10 mouse cellular contexts compared by ENCODE assay signal in the genomic region with DNA sequence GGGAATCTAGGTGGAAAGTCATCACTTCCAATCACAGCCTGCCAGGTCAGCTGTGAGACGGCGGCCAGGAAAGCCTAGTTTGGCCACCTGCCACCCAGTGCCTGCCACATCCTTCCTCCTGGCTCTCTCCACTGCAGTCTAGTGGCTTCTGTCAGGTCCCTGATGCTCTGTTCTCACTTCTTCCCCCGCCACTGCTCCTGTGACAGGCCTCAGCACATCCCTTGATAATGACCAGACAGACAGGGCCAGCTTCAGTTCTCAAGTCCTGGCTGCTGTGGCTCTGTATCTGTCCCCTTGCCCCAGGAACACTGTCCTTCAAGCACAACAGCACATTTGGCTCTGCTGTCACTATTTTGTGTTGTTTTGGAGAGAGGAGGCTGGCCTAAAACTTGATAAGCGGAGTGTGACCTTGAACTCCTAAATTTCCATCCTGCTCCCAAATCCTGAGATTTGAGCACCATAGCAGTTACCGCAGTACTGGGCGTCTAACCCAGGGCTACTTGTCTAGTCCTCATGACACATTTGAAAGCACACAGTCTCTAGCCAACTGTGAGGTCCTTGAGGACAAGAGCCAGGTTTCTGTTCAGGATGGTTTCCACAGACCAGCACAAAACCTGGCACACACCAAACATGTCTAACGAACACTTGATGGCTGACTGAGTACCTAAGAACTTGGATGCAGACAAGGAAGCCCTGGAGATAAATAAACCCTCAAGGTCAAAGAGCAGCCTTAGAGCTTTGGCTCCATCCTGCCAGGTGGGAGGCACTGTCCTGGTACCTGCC.
DNase-seq lines count a peak whose midpoint lies in the region; ATAC-seq and TF ChIP-seq lines count a peak whose summit lies in the region.
"Had no signal": no experiment of that assay in that cellular context is flagged by ENCODE, and none has a peak within 500 bp of the region (broad histone marks: within the 10 kb centered on the region; RNA-seq: fewer than 3 reads in every experiment).

No protein-coding gene starts in this region.

- no peak for TF ChIP-seq CTCF in heart, postnatal 0 days (IDR thresholded peaks at IDR 0.05; ENCODE audit: low read depth)
- TF ChIP-seq CTCF in olfactory bulb, adult 2 months (IDR thresholded peaks at IDR 0.05; ENCODE audit: insufficient read depth, low read depth, low read length): no peak

- H3K9ac ChIP-seq in heart, postnatal 0 days (replicated peaks; ENCODE audit: low read depth, low read length): no peak overlapping the region
- H3K9ac ChIP-seq in midbrain, embryonic 11.5 days (ENCODE audit: low read length): no peak overlapping the region
- H3K9ac ChIP-seq: limb, embryonic 15.5 days; stomach, embryonic 15.5 days had no signal

- WGBS in heart, postnatal 0 days: 29% methylated on average over 7 of the region's 7 CpGs
- WGBS in olfactory bulb, adult 2 months: 58% methylated on average over 7 of the region's 7 CpGs
- WGBS in midbrain, embryonic 11.5 days: 88% methylated on average over 7 of the region's 7 CpGs

- peak overlapping the region; percentile 70 for H3K27ac ChIP-seq in heart, postnatal 0 days (ENCODE audit: low read depth)
- peak overlapping the region; percentile 62 for H3K27ac ChIP-seq in olfactory bulb, adult 2 months (ENCODE audit: insufficient read depth, low read depth, low read length)
- H3K27ac ChIP-seq in midbrain, embryonic 11.5 days (ENCODE audit: low read depth, low read length): no peak overlapping the region

- H3K27me3 ChIP-seq in heart, postnatal 0 days (ENCODE audit: control insufficient read depth, insufficient read depth, low read length): no peaks in the 10 kb centered on the region
- H3K27me3 ChIP-seq in midbrain, embryonic 11.5 days (ENCODE audit: control insufficient read depth, insufficient read depth, low read length): no peaks in the 10 kb centered on the region
- H3K27me3 ChIP-seq: limb, embryonic 15.5 days; stomach, embryonic 15.5 days had no signal

- peaks cover 28% of the 10 kb centered on the region for H3K36me3 ChIP-seq in heart, postnatal 0 days (replicated peaks; ENCODE audit: control insufficient read depth, insufficient read depth, low read length)
- 0 out of 2 replicates have a peak, but pooled peaks cover 2% of the 10 kb centered on the region for H3K36me3 ChIP-seq in midbrain, embryonic 11.5 days (ENCODE audit: control insufficient read depth, insufficient read depth, low read length)

- H3K4me3 ChIP-seq in heart, postnatal 0 days (ENCODE audit: low read depth, low read length): no peak overlapping the region
- no peak overlapping the region for H3K4me3 ChIP-seq in olfactory bulb, adult 2 months (ENCODE audit: insufficient read depth, low read depth, low read length)
- no peak overlapping the region for H3K4me3 ChIP-seq in midbrain, embryonic 11.5 days (ENCODE audit: low read depth, low read length)
- H3K4me3 ChIP-seq: limb, embryonic 15.5 days; stomach, embryonic 15.5 days had no signal

- ATAC-seq in heart, postnatal 0 days (ENCODE audit: insufficient read depth, low read depth): peak; percentile 58
- no peak for ATAC-seq in activated CD4-positive, CD25-positive, alpha-beta regulatory T cell, adult 4 months
- no peak for ATAC-seq in midbrain, embryonic 11.5 days (ENCODE audit: low FRiP score)

- no peak for TF ChIP-seq POLR2A in olfactory bulb, adult 2 months (IDR thresholded peaks at IDR 0.05; ENCODE audit: insufficient read depth, low read depth, low read length)

- peaks cover 52% of the 10 kb centered on the region for H3K4me1 ChIP-seq in heart, postnatal 0 days (ENCODE audit: control insufficient read depth, insufficient read depth)
- H3K4me1 ChIP-seq in olfactory bulb, adult 2 months (ENCODE audit: control insufficient read depth, insufficient read depth, low read length): peaks cover 66% of the 10 kb centered on the region
- peaks cover 6% of the 10 kb centered on the region; the same call in 1 of the 2 replicates for H3K4me1 ChIP-seq in midbrain, embryonic 11.5 days (ENCODE audit: control insufficient read depth, insufficient read depth, low read length)

- no peak for TF ChIP-seq EP300 in heart, postnatal 0 days (IDR thresholded peaks at IDR 0.05; ENCODE audit: low read depth)

- no peaks in the 10 kb centered on the region for H3K9me3 ChIP-seq in heart, postnatal 0 days (replicated peaks; ENCODE audit: control insufficient read depth, low read length)
- H3K9me3 ChIP-seq in midbrain, embryonic 11.5 days (ENCODE audit: control insufficient read depth, low read length): no peaks in the 10 kb centered on the region
- H3K9me3 ChIP-seq: limb, embryonic 15.5 days; stomach, embryonic 15.5 days had no signal

- peak; percentile 70 for DNase-seq in layer of hippocampus, adult 11-12 months (ENCODE audit: low spot score)
- no peak for DNase-seq in layer of hippocampus, postnatal 36 days
- DNase-seq in adrenal gland, adult 2 months: peak; percentile 83
- DNase-seq in cerebellum, postnatal 14 days: peak; percentile 81 to 88
- peak; percentile 72 for DNase-seq in heart, postnatal 0 days (ENCODE audit: low spot score)
- DNase-seq in midbrain, embryonic 11.5 days (ENCODE audit: low spot score, missing footprints): no peak

- no peak overlapping the region for H3K4me2 ChIP-seq in heart, postnatal 0 days (ENCODE audit: low read depth, low read length)
- H3K4me2 ChIP-seq in midbrain, embryonic 11.5 days: no peak overlapping the region
- H3K4me2 ChIP-seq: limb, embryonic 15.5 days; stomach, embryonic 15.5 days had no signal

Comparison
In these comparisons a context has a peak if more than half of its experiments do, and no peak if none do; other contexts are left out.
1. DNase-seq: peak in layer of hippocampus, adult 11-12 months (single experiment), adrenal gland, adult 2 months (single experiment), cerebellum, postnatal 14 days (2 of 2) and heart, postnatal 0 days (single experiment); none in layer of hippocampus, postnatal 36 days (0 of 2) and midbrain, embryonic 11.5 days (single experiment).